Mouse (Mus musculus) ES-E14 (cell line): ENCODE data around the gene Dclk2. TPM values are rescaled to one million over a fixed set of nuclear protein-coding genes. Genes with fewer than 3 reads are reported as not detected.

Experiments used
- DNase-seq: peaks from one replicate; pipeline ENCODE4 v3.0.0-alpha.2; 2013; ENCODE audit warnings: low read depth, low spot score
- H3K27ac ChIP-seq: 2 replicates; pipeline ENCODE4 v1.5.1; 2012; ENCODE audit warnings: low read depth, mild to moderate bottlenecking, low read length, moderate library complexity, mixed read lengths; ENCODE audit not compliant: poor library complexity, insufficient read depth, severe bottlenecking
- H3K36me3 ChIP-seq: 2 replicates; pipeline ENCODE4 v1.6.1; 2012; ENCODE audit warnings: mild to moderate bottlenecking, low read length, moderate library complexity, mixed read lengths; ENCODE audit not compliant: control insufficient read depth, poor library complexity, insufficient read depth, severe bottlenecking
- H3K4me1 ChIP-seq, 2 experiments: fragments of 150-350 bp in 1 of 2; sonication (generic) in 1 of 2; 2 replicates each; pipeline ENCODE4 v1.6.1; 2012; ENCODE audit warnings: low read length in 2 of 2, mild to moderate bottlenecking in 1 of 2, mixed read lengths in 1 of 2; ENCODE audit not compliant: control insufficient read depth in 2 of 2, insufficient read depth in 2 of 2, poor library complexity in 1 of 2
- H3K4me3 ChIP-seq, 2 experiments: fragments of 150-350 bp in 1 of 2; sonication (generic) in 1 of 2; 2 replicates each; pipeline ENCODE4 v1.5.1; 2012; ENCODE audit warnings: low read length in 2 of 2, low read depth in 1 of 2, mild to moderate bottlenecking in 1 of 2, mixed read lengths in 1 of 2; ENCODE audit not compliant: insufficient read depth in 1 of 2, poor library complexity in 1 of 2, severe bottlenecking in 1 of 2
- H3K9ac ChIP-seq: 2 replicates; pipeline ENCODE4 v1.6.1; 2012; ENCODE audit warnings: low read depth, mild to moderate bottlenecking, low read length, mixed read lengths; ENCODE audit not compliant: poor library complexity, insufficient read depth, severe bottlenecking
- H3K9me3 ChIP-seq: fragments of 150-350 bp; sonication (generic); 2 replicates; pipeline ENCODE4 v1.6.1; 2012; ENCODE audit warnings: low read depth, mild to moderate bottlenecking, low read length; ENCODE audit not compliant: control insufficient read depth, insufficient read depth
- CHD2 ChIP-seq: IDR thresholded peaks from 2 replicates; pipeline ENCODE4 v1.6.1; 2014; ENCODE audit warnings: mild to moderate bottlenecking, low read depth, low read length, inconsistent platforms
- HCFC1 ChIP-seq: IDR thresholded peaks from 2 replicates; pipeline ENCODE4 v1.6.1; 2012; ENCODE audit warnings: low read length, inconsistent platforms, borderline replicate concordance; ENCODE audit not compliant: insufficient read depth
- MAFK ChIP-seq: IDR thresholded peaks from 2 replicates; pipeline ENCODE4 v1.6.1; 2014; ENCODE audit warnings: mild to moderate bottlenecking, low read depth, low read length, inconsistent platforms; ENCODE audit not compliant: insufficient read depth
- ZC3H11A ChIP-seq: IDR thresholded peaks from 2 replicates; pipeline ENCODE4 v1.6.1; 2012; ENCODE audit warnings: low read depth, mild to moderate bottlenecking, inconsistent platforms, low read length, borderline replicate concordance
- ZNF384 ChIP-seq: IDR thresholded peaks from 2 replicates; pipeline ENCODE4 v1.6.1; 2012; ENCODE audit warnings: low read depth, low read length, inconsistent platforms
- in situ Hi-C, 2 experiments: fragments of 600-800 bp; cut with MboI; formaldehyde crosslinking; loops; one replicate each; pipeline ENCODE4 v1.15.1; 2025; ENCODE audit warnings: low sequenced_read_pairs in 2 of 2, inconsistent platforms in 1 of 2; ENCODE audit not compliant: unreplicated experiment in 2 of 2
- total RNA-seq: library from RNA; depleted of rRNA; stranded (reverse); fragments of 300-350 nt; gene quantifications from 2 replicates; pipeline ENCODE4 v1.2.3, GENCODE M21; 2012

Gene Dclk2
- total RNA-seq, 1 experiment = 13.6 TPM

GRCm38 (mm10) chr3:86754595-86755557, 165.8 kb downstream of the Dclk2 start:
- DNase-seq = no peak
- no peak overlapping the region for H3K9ac ChIP-seq
- TF ChIP-seq CHD2 (no peak), ZNF384 (no peak), ZC3H11A (no peak), MAFK (no peak), HCFC1 (no peak)
- no peak overlapping the region for H3K4me3 ChIP-seq
- H3K9me3 ChIP-seq = no peaks in the 10 kb centered on the region
- H3K36me3 ChIP-seq = no peaks in the 10 kb centered on the region
- in situ Hi-C loops = no loop called here
- H3K4me1 ChIP-seq = no peaks in the 10 kb centered on the region
- no peak overlapping the region for H3K27ac ChIP-seq

- Histone ChIP-seq H3K4me3 (no peak overlapping the region), H3K27ac (no peak overlapping the region), H3K36me3 (no peaks in the 10 kb centered on the region), H3K9me3 (no peaks in the 10 kb centered on the region), H3K4me1 (no peaks in the 10 kb centered on the region), H3K9ac (no peak overlapping the region)
- no peak for DNase-seq
- TF ChIP-seq ZNF384 (no peak), MAFK (no peak)
- in situ Hi-C loops = no loop called here
Measured at GRCm38 (mm10) chr3:86754178-86754577, 166.5 kb downstream of the Dclk2 start.

- Histone ChIP-seq H3K27ac (no peak overlapping the region), H3K9me3 (no peaks in the 10 kb centered on the region), H3K9ac (no peak overlapping the region), H3K4me1 (no peaks in the 10 kb centered on the region), H3K36me3 (no peaks in the 10 kb centered on the region), H3K4me3 (no peak overlapping the region)
- TF ChIP-seq CHD2 (no peak), ZNF384 (no peak), ZC3H11A (no peak), HCFC1 (no peak)
- in situ Hi-C loops = no loop called here
- DNase-seq = no peak
Measured at GRCm38 (mm10) chr3:86750652-86751051, 170.0 kb downstream of the Dclk2 start.

GRCm38 (mm10) chr3:86745769-86746512, 174.7 kb downstream of the Dclk2 start:
- no peaks in the 10 kb centered on the region for H3K4me1 ChIP-seq
- no peaks in the 10 kb centered on the region for H3K9me3 ChIP-seq
- H3K27ac ChIP-seq = no peak overlapping the region
- in situ Hi-C loops = no loop called here
- H3K9ac ChIP-seq = no peak overlapping the region
- no peaks in the 10 kb centered on the region for H3K36me3 ChIP-seq
- H3K4me3 ChIP-seq = no peak overlapping the region
- TF ChIP-seq MAFK (no peak), HCFC1 (no peak), ZC3H11A (no peak), CHD2 (no peak), ZNF384 (no peak)
- DNase-seq = no peak
